Mouse (Mus musculus) embryonic fibroblast, embryonic 13.5 days (primary cell): ENCODE results near the gene Ttyh3.

ENCODE experiments used
- CTCF ChIP-seq: IDR thresholded peaks from 2 replicates; pipeline ENCODE4 v1.5.1; 2011; ENCODE audit warnings: mild to moderate bottlenecking, control low read depth, low read length, moderate library complexity, borderline replicate concordance; ENCODE audit not compliant: insufficient read depth
- POLR2A ChIP-seq: IDR thresholded peaks from 2 replicates; pipeline ENCODE4 v1.6.1; 2011; ENCODE audit warnings: low read depth, mild to moderate bottlenecking, control low read depth, low read length, moderate library complexity

DNA sequence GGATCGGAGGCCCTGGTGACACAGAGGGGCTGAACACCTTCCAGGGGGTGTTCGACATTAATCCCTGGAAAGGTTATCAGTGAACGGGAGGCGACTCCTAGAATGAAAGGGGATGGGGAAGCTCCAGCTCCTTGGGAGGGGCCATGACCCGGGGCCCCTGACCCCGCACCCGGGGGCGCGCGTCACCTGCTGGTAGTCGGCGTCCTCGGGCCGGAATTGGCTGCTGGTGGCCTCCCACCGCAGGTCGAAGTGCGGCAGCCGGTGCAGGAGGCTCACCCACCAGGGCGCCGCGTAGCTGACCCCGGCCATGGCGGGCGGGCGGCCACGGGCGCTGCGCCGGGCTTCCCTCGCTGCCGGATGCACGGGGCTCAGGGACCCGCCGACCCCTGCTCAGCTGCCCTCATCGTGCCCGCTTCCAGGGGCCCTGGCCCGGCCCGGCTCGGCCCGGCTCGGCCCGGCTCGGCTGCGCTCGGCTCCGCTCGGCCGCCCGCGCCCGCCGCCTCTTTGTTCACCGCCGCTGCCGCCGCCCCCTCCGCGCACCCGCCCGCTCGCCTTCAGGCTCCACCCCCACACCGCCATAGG, at the start of gene Ttyh3:
- no peak for TF ChIP-seq CTCF
- TF ChIP-seq POLR2A = no peak; the same call in 1 of the 2 replicates
